Mouse (Mus musculus): ENCODE measurements around the gene Gpr182.

Gpr182 gene

DNA sequence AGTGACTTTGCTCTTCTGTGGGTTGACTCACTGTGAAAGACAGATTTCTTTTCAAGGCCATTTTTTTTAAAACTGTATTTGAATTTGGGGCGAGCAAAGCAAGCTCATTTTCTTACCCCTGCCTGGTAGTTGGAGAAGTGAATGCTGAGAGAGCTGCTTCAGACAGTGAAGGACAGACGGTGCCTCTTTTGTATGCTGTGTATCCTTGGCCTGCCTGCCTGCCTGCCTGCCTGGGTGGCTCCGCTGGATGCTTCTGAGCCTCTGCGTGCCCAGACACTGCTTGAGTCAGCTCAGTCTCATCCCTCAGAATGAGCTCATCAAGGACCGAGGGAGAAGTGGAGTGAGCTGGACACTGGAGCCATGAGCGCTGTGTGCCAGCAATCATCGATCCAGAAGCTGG is 52.6 kb downstream of the Gpr182 start:
- DNase-seq (ENCODE audit: low read depth, low spot score), result no peak

All from forelimb bud, embryonic 11.5 days (tissue).